Mouse (Mus musculus): ENCODE results near the gene Bicc1.

DNA sequence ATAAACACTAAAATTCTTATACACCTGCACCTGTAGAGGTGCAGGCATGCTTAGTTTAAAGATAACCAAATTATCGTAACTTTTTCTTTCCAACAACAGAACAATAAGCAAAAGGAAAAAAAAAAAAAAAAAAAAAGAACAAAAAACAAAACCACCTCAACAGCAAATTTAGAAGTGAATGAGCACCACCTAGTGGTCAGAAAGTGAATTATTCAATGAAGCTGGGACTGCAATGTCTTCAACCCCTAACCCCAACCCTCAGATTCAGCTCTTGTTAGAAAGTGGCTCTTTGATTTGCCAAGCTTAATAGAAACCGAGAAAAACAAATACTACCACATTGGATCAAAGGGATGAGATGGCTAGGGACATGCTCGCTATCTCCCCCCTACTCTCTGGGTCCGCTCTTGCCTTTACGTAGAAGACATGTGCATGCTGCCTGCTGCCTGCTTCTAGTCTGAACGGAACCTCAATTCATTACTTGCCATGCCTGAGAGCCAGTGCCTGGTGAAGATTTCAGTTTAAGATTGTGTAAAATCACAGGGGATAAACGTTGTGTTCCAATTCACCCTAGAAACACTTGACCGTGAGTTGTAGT is 195.8 kb downstream of the Bicc1 start:
- TF ChIP-seq CTCF (IDR thresholded peaks at IDR 0.05; ENCODE audit: control insufficient read depth, insufficient read depth, insufficient replicate concordance, low read depth, low read length) (no peak), POLR2A (IDR thresholded peaks at IDR 0.05; ENCODE audit: control insufficient read depth, low read depth, low read length) (no peak)
